Mouse (Mus musculus) hindlimb bud, embryonic 11.5 days (tissue): Measurements from ENCODE around the gene Gpr107.

Experiments
- DNase-seq: peaks from one replicate; pipeline ENCODE4 v3.0.0-alpha.2; 2012; ENCODE audit warnings: low read depth, low spot score; ENCODE audit errors: extremely low spot score

Gene Gpr107

DNA sequence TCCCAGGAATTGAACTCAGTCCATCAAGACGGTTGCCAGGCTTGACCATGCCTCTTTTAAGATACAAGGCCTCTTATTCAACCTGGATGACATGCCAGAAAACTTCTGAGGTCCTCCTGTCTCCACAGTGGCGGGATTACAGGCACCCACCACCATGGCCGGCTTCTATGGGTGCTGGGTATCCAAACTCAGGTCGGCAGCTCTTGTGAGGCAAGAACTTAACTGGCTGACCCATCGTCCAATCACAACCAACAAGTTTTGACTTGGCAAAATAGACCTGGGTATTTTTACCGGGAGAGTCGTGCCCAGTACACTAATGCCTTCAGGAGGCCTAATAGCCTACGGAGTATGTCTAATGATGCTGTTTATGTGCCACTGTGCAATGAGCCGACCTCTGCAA is 26.1 kb upstream of the Gpr107 start:
- DNase-seq: no peak

DNA sequence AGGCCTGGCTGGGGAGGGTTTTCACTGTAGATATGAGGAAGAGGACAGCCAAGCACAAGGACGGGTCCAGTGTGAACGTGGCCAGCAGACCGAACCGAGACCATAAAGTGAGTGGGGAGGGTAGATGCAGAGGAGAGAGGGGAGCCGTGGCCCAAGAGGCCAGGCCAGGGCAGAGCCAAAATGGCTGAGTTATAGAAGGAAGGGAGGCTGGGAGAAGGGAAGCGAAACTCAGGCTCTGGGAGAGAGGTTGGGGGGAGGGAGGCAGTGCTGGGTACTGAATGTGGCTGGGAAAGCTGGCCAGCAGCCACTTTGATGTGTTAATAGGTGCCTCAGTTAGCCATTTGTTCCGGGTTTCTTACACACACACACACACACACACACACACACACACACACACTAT is 24.9 kb upstream of the Gpr107 start:
- no peak for DNase-seq

- no peak for DNase-seq
These were observed 24.2 kb upstream of the Gpr107 start for GRCm38 (mm10) chr2:31127899-31128298.

DNA sequence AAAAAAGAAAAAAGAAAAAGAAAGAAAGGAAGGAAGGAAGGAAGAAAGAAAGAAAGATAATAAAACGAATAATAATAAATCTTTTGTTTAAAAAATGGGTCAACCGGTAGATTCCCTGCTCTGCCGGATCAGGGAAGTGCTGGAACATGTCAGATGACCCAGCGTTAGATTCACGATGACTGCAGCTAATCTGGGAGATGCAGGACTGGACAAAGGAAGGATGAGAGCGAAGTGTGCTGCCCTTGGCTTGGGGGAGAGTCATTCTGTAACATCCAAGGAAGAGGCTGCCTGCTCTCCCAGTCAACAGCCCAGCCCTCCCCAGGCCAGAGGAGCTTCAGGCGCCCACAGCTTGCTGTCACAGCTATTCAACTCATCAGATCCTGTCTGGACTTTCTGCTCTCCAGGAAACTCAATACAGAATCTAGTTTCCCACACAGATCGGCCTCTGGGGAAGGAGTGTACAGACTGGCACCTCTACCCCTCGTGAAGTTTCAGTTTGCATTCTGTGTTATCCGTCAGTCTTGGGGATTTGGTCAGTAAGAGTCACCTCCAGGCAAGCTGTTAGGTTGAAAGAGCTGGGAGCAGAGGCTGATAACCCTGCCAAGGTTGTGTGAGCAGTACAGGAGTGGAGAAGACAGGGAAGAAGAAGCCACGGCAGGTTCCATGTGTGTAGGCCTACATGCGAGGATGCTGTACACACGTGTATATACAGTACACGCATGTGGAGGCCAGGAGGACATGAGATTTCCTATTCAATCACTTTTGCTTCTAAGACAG is 22.2 kb upstream of the Gpr107 start:
- no peak for DNase-seq

DNA sequence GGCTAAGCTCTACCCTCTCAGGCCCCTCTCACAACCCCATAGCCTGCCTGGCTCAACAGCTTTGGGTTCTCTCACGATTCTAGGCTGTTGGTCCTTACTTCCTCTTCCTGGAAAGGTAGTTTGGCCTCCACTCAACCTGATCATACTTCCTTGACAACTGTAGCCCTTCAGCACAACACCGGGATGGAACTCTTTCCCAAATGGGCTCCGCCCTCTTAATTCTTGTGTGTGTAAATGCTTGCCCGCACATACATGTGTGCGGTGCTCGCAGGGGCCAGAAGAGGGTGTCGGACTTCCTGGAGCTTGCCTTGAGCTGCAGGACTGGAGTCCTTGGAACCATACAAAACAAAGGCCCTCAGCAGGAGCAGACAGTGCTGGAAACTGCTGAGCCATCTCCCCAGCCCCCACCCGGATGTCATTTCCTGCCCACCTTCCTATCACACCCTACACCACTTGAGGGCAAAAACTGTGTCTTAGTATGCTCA is 21.3 kb upstream of the Gpr107 start:
- no peak for DNase-seq

DNA sequence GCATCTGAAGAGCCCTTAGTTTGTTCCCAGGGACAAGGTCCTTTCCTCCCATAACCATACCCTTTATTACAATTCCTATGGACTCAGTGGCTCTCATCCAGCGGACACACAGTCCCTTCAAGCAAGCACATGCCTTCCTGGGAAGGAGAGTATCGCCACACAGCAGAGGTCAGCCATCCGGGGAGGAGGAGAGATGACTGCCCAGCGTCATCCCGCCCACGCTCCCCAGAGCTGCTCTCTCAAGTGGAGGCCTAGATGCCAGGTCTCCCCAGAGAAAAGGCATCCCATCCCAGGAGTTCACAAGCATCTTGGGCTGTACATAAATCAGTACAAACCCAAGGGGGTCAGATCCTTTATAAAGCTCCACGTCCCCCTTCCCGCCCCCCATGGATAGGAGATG is 19.4 kb upstream of the Gpr107 start:
- DNase-seq: no peak

- DNase-seq: no peak
These were observed 18.1 kb upstream of the Gpr107 start for GRCm38 (mm10) chr2:31133981-31134380.

DNA sequence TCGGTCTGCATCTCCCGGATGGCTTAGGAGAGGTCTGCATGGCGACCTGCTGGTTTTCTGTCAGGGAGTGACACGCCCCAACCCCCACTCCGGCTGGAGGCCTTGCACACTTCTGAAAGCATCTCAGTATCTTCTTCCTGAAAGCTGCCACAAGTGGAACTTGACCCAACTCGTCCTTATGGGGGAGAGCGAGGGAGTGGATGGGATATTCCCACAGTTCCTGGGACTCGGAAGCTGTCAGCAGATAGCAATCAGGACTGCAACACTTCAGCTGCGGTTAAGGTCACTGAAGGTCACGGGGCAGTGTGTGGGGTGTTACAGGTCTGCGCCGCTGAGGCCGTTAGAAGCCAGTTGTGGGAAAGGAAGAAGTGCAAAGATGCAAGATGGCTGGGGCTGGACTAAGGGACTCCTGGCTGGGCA is 16.6 kb upstream of the Gpr107 start:
- no peak for DNase-seq

DNA sequence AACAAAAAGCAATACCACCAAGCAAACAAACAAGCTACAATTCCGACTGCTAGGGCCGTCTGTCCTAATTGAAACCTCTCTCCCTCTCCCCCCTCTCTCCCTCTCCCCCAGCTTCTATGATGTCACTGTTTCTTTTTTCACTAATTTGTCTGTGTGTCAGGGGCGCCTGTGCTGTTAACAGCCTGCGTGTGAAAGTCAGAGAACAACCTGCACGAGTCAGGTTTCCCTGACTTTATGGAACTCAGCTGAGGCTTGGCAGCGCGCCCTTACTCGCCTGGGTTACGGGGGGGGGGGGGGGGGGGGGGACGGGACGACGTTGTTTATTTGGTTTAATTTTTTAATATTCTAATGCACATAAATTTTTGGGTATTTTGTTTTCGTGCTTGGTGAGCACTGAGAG is 15.8 kb upstream of the Gpr107 start:
- DNase-seq: no peak

- no peak for DNase-seq
These were observed 15.0 kb upstream of the Gpr107 start for GRCm38 (mm10) chr2:31137018-31137590.

DNA sequence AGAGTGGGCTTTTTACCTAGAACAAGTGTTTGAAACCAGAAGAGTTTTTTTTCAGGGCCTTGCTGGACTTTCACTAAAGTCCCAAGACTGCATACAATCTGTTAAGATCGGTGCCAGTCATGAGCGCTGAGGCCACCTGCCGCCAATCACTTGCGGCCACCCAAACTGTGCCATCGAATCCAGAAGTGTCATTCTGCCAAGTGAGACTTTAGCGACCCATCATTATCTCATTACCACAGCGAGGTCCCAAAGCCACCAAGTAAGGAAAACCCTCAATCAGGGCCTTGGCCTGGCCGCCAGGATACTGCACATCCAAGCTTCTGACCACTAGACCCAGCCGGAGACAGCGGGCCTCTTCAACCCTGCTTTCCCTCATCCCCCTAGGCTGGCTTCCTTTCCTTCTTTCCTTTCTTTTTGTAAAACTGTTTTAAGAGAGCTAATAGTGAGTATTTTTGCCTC is 12.9 kb upstream of the Gpr107 start:
- no peak for DNase-seq

- no peak for DNase-seq
These were observed 11.9 kb upstream of the Gpr107 start for GRCm38 (mm10) chr2:31139991-31140771.

DNA sequence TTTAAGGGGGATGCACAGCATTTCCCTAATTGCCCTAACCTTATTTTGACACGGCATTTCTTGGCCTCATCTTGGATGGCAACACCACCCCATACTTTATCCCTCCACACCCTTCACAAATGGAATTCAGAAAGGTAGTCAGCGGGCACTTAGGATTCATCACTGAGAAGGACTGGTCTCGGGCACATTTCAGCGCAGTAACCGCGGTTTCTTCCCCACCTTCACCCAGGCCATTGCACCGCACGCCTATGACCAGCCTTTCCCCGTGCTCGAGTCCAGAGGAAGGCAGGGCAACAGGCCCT is 11.4 kb upstream of the Gpr107 start:
- no peak for DNase-seq

GRCm38 (mm10) chr2:31141074-31141866 is 10.8 kb upstream of the Gpr107 start:
- DNase-seq: no peak

GRCm38 (mm10) chr2:31141867-31142454 is 10.2 kb upstream of the Gpr107 start, which contains the start of gene Fnbp1:
Fnbp1 (minus strand) TSS chr2:31142008.
- DNase-seq: no peak

DNA sequence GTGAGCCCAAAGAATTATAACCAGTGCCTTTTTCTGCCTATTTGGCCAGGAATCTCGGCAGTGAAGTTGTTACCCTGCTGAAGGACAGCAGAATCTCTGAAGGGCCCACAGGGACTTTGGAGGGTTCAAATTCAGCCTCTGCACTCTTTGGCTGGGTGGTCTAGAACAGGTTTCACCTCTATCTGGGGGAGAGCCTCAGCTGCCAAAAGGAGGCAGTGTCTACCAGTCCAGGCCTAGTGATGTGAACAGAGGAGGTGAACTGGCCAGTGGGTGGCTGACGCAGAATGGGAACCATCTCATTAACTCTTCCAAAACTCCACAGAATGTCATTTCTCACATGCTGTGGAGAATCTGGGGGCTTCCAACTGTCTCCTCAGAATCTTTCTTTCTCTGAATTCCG is 9.6 kb upstream of the Gpr107 start:
- no peak for DNase-seq

DNA sequence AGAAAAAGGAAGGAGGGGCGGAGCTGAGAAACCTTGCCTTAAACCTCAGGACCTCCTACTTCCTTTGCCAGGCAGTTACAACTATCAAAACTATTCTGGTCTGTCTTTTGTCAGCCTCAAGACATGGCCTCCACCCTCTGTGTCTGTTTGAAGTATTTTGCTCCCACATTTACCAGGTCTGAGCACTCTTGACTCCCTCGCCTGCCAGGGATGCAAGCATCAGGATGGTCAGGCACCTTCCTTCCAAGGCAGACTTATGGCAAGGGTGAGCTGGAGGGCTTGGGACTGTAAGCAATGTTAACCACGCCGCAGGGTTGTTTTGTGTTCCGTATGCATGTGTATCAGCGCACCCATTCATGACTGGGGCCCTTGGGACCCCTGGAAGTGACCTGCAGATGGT is 8.8 kb upstream of the Gpr107 start:
- DNase-seq: no peak

- no peak for DNase-seq
These were observed 8.1 kb upstream of the Gpr107 start for GRCm38 (mm10) chr2:31143768-31144695.

- DNase-seq: no peak
These were observed 7.2 kb upstream of the Gpr107 start for GRCm38 (mm10) chr2:31144901-31145300.

DNA sequence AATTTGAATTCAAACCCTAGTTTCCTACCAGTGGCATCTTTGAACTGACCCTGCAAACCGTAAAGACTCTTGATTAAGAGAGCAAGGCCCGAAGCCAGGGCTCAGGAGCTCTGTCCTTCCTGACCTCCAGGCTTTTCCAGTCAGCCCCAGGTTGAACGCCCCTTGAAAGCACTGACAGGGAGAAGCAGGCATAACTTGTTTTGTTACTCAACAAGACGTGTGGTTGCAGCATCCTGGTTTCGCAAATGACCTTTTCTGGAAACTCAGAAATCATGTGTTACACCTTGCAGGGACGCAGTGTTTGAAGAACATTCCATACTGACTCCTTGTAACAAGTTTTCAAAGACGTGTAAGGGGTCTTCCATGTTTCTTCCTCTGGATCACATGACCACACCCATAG is 5.1 kb upstream of the Gpr107 start:
- DNase-seq: no peak
